Mouse (Mus musculus) midbrain, embryonic 14.5 days (tissue): Measurements from ENCODE around the gene Olfr658. TPM values are rescaled to one million over a fixed set of nuclear protein-coding genes. Genes with fewer than 3 reads are reported as not detected.

ENCODE experiments used
- polyA plus RNA-seq: library from polyadenylated mRNA; unstranded; fragments of >200 nt; fragmentation: Nextera tagmentation; extraction: Ambion mirVana; gene quantifications from 2 replicates; pipeline ENCODE4 v1.2.1, GENCODE M21; 2014

The Olfr658 gene
- polyA plus RNA-seq, 1 experiment from 2014 or later: 0.21 TPM

Other genes starting within 250 kb of the Olfr658 start
- 0.32 TPM in 1 of 2 replicates, not detected in the other for gene Trim30c, start 246.5 kb downstream of the Olfr658 start, polyA plus RNA-seq
- 0.18 and 2.0 TPM in 2 replicates for gene Trim30a, start 182.1 kb downstream of the Olfr658 start, polyA plus RNA-seq
- gene Trim30d, start 139.5 kb downstream of the Olfr658 start, polyA plus RNA-seq: 0.19 and 0.66 TPM in 2 replicates
- gene Olfr651, start 97.2 kb downstream of the Olfr658 start, polyA plus RNA-seq: not detected in 2 replicates
- gene Olfr652, start 86.4 kb downstream of the Olfr658 start, polyA plus RNA-seq: not detected in 2 replicates
- not detected in 2 replicates for gene Olfr653, start 70.0 kb downstream of the Olfr658 start, polyA plus RNA-seq
- gene Olfr654, start 60.3 kb downstream of the Olfr658 start, polyA plus RNA-seq: not detected in 2 replicates
- not detected in 2 replicates for gene Olfr655, start 45.5 kb downstream of the Olfr658 start, polyA plus RNA-seq
- not detected in 2 replicates for gene Olfr656, start 33.4 kb downstream of the Olfr658 start, polyA plus RNA-seq
- gene Olfr657, start 22.5 kb downstream of the Olfr658 start, polyA plus RNA-seq: not detected in 2 replicates
- gene Olfr659, start 19.4 kb upstream of the Olfr658 start, polyA plus RNA-seq: not detected in 2 replicates
- gene Olfr661, start 39.2 kb upstream of the Olfr658 start, polyA plus RNA-seq: not detected in 2 replicates
- gene Usp17le, start 130.2 kb upstream of the Olfr658 start, polyA plus RNA-seq: not detected in 2 replicates
- gene Usp17lb, start 195.3 kb upstream of the Olfr658 start, polyA plus RNA-seq: not detected in 2 replicates
- not detected in 2 replicates for gene Usp17la, start 209.7 kb upstream of the Olfr658 start, polyA plus RNA-seq
- gene Olfr665, start 230.7 kb upstream of the Olfr658 start, polyA plus RNA-seq: not detected in 2 replicates
- not detected in 2 replicates for gene Olfr666, start 248.6 kb upstream of the Olfr658 start, polyA plus RNA-seq